Mouse (Mus musculus): ENCODE measurements around the gene Sugp2.

The Sugp2 gene

DNA sequence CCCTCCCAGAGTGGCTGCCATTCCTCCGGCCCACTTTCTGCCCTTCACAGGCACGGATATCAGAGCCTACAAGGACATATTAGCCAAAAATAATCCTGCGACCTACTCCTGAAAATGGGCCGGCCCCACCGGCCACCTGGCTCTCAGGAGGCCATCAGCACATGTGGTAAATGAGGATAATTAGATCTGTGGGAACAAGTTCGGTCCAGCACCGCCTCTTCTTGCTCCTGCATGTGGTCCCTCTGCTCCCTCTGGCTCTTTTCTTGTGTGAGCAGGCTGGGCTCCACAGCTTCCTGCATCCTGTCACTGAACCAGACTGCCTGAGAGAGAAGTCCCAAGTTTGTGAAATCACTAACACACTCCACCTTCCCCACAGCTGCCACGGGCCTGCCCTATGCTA, 45.2 kb downstream of the Sugp2 start:
- in situ Hi-C loops (cut with MboI, MseI): no loop called here

DNA sequence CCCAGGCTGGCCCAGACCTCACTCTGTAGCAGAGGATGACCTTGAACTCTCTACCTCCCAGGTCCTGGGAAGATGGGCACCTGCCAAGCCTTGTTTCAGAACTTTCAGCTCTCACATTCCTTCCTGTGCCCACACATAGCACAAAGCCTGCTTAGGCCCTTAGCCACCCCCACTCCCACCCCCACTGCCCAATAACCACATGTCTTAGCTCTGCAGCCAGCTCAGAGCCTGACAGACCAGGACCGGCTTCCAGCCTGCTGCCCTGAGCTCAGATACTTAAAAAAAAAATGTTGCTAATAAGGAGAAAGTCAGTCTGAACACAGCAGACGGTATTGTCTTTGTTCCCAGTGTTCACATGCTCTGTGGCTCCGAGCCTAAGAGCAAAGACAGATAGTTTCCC, 47.0 kb downstream of the Sugp2 start:
- in situ Hi-C loops (cut with MboI, MseI): no loop called here

DNA sequence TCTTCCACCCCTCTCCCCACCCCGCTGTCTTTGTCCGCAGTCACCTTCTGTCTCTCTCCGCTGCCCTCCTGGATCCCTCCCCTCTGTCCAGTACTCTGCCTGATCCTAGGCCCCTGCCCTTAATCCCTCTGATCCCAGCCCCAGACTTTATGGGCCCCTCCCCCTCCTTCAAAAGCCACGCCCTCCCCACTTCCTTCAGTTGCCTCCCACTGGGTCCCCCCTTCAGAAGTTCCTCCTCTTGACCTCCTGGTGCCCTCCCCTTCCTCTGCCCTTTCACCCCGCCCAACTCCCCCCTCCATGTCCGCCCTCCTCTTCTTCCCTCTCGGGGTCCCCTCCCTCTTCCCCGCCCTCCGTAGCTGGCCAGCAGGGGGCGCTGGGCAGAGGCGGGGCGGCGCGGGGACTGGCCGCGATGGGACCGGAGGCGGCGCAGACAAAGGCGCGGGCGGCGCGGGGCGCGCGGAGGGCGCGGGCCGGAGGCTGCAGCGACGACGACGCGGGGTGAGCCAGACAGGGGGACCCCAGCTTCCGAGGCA, 48.6 kb downstream of the Sugp2 start, which contains the start of gene Homer3:
Homer3 (plus strand) TSS at position 225 of the 533 bp plus-strand sequence.
- in situ Hi-C loops (cut with MboI, MseI): no loop called here

DNA sequence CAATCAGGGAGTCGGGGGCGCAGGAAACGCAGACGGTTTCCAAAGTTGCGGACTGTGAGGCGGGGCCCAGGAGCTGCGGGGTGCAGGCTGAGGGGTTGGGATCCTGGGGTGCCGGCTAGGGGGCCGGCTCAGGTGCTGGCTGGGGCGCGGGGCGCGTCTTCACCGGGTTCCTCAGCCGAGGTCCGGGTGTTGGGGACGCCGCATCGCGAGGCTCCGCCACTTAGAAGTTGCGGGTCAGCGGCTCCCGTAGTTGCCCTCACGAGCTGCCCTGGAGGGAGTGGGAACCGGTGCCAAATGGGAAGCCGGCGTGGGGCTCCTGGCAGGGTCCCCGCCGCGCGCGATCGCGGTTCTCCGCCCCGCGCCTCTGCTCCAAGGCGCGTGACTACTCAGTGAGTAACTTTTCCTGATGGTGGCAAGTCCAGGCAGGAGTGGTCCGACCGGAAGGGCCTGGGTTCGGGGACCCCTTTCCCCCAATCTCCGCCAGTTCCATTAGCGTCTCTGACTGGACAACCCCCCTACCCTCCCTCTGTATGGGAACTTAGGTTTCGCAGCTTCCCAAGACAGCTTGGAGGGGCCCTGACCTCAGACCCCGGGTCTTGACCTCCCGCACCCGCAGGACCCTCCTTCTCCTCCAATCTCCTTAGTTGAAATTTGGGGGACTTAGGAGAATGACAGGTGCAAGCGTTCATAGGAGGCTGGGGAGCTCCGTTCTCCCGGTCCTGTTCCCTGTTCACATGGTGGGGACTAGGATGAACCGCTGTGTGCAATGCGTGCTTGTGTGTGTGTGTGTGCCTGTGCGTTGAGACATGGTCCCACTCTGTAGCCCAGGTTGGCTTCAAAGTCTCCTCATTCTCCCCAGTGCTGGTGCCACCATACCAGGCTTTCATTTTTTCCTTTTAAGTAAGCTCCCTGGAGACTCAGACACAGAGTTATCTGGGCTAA, 49.4 kb downstream of the Sugp2 start:
- in situ Hi-C loops (cut with MboI, MseI): no loop called here

DNA sequence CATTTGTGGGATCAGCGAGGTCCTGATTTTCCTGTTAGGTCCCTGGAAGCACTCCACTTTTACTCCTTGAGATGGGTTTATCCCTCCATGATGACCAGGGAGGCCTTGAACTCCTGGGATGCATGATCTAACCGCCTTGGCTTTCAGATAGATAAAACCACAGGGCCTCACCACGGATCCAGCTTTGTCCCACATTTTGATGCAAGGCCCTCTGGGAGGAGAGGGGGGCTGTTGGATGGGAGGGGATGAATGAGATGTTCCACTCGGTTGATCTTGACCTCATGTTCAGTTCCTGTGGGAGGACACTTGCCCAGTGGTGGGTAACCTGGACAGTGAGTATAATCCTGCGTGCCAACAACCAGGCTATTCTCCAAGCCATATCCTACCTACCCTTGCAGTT, 50.4 kb downstream of the Sugp2 start:
- in situ Hi-C loops (cut with MboI, MseI): no loop called here

DNA sequence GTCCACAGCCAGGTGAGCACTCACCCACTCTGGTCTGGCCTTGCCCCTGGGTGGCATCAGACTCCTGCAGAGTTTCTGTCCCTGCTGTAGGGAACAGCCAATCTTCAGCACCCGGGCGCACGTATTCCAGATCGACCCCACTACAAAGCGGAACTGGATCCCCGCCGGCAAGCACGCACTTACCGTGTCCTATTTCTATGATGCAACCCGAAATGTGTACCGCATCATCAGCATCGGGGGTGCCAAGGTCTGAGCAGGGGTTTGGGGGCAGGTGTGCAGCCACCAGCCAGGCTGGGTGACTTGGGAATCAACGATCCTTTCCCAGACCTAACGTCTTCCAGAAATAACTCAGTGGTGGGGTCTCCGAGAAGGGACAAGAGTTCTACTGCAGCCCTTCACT, 51.3 kb downstream of the Sugp2 start:
- in situ Hi-C loops (cut with MboI, MseI): no loop called here

DNA sequence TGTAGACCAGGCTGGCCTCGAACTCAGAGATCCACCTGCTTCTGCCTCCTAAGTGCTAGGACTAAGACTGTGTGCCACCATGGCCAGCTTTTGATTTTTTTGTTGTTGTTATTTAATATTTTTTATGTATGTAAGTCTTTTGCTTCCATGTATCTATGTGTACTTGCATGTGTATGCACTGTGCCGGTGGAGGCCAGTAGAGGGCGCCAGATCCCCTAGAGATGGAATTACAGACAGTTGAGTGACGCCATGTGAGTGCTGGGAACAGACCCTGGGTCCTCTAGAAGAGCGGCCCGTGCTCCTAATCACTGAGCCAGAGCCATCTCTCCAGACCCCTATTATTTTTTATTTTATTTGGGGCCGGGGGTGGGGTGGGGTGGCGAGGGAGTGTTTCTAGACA, 52.7 kb downstream of the Sugp2 start:
- in situ Hi-C loops (cut with MboI, MseI): no loop called here

DNA sequence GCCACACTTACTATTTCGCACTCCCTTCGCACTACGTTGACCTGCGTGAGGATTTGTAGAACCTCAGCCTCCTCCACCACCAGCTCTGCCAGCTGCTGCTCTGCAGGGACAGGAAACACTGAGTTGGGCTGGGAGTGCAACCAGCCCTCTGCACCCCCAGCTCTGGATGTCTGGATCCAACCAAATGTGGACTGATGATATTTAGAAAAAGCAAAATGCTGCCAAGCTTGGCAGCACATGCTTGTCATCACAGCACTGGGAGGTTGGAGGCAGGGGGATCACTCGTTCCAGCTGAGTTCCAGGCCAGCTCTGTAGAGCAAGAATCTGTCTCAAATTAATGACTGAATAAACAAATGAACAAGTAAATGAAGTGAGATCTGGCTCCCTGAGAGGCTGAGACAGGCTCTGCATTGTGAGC, 60.0 kb downstream of the Sugp2 start:
- in situ Hi-C loops (cut with MboI, MseI): no loop called here

DNA sequence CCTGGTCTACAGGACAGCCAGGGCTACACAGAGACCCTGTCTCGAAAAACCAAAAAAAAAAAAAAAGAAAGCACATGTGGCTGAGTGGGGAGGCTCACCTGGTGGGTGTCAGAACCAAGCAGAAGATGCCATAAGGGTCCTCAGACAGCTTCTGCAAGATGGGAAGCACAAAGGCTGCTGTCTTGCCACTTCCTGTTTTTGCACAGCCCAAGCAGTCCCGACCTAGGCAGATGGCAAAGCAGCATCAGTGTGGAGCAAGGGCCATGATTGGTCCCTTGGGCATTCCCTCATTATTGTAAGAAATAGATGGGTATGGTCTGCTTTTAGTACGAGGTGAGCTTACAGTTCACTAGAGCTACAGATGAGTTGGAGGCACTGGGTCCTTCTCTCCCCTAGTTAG, 66.9 kb downstream of the Sugp2 start:
- in situ Hi-C loops (cut with MboI, MseI): no loop called here

DNA sequence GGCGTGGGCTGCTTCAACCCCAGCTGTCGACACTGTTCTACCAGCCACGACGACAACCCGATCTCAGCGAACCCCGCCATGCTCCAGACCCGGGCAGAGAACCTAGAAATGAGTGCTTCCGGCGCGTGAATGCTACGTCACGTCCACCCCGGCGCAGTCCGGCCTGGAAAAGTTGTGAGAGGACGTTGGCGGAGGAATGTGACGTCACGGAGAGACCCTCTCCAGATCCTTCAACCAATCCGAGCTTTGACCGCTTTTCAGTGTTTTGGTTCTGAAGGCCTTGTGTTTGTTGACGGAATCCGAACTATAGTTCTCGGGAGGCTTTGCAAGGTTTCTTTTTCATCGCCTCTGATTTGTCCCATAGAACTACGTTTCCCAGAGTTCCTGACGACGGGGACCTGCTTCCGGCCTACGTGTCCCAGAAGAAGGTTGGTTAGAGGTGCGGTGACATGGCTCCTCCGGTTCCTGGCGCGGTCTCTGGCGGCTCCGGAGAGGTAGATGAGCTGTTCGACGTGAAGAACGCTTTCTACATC, 68.4 kb downstream of the Sugp2 start, which contains the start of the genes Ddx49 and Cope:
Ddx49 (minus strand) TSS at position 132 of the 533 bp plus-strand sequence.
Cope (plus strand) TSS at position 161 of the 533 bp plus-strand sequence.
- in situ Hi-C loops (cut with MboI, MseI): no loop called here

DNA sequence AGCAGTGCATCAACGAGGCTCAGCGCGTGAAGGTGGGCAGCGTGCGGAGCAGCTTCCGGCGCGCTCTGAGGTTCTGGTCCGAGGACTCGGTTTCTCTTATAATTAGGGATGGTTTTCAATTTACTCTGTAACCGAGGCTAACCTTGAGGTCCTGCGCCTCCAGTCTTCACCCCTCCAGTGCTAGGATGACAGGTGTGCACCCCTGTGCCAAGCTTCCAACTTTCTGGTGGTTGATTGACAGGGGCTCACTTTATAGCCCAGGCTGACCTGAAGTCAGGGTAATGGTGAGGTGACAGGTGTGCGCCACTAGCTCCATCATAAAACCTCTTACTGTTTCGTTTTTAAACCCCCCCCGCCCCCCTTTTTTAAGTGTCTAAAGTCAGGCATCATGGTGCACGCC, 68.9 kb downstream of the Sugp2 start:
- in situ Hi-C loops (cut with MboI, MseI): no loop called here

DNA sequence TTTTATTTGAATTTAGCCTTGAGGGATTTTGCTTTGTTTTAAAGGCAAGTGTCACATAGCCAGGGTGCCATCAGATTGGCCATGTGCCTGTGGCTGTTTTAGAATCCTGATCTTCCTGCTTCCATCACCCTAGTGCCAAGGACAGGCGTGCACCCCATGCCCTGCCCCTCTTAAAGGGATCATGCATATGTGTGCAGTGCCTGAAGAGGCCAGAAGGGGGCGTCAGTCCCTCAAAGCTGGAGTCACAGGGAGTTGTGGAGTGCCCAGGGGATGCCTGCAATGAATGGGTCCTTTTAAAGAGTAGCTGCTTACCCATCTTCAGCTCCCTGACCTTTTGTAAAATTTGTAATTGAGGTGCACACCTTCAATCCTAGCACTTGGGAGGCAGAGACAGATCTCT, 75.3 kb downstream of the Sugp2 start:
- in situ Hi-C loops (cut with MboI, MseI): no loop called here

DNA sequence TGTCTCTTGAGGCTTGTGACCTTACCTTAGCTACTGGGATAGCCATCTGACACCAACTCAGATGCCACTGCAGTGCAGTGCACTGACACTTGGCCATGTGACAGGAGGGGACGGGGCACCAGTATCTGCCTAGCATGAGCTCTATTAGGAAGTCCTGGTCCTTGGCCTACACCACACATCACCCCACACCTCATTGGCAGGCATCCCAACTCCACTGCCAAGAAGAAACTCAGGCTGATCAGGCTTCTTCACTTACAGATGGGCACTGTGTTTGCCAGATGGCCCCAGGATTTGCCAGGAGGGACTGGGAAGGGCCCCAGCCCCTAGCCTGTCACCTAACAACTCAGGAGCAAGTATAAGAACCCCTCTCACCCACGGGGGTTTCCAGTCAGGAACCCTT, 79.4 kb downstream of the Sugp2 start:
- in situ Hi-C loops (cut with MboI, MseI): no loop called here

DNA sequence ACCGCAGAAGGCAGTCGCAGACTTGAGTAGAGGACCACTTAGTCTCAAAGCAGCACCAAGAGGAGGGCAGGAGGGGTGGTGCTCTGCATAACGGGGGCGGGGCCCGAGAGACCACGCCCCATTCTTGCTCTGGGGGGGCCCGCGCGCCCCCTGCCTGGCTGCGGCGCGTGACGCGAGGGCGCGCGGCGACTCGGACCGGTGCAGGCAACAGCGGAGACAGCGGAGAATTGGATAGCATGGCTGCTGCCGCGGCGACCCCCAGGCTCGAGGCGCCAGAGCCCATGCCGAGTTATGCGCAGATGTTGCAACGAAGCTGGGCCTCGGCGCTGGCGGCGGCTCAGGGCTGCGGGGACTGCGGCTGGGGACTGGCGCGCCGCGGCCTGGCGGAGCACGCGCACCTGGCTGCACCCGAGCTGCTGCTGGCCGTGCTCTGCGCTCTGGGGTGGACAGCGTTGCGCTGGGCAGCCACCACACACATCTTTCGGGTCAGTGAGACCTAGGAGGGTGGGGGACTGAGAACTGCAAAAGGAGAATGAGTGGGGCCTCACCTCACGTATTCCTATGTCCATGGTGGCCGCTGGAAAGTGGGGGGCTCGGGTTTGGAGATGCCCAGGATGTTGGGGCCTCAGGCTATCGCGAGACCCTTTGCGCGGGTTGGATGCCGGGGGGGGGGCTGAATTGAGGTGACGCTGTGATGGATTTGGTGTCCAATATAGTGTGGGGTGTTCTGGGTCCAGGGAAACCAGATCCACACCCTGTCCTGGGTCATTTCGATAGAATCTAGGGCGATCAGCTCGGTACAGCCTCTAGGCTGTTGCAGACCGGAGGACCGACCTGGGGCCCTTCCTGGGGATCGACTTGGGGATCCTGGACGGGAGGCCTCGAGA, 81.8 kb downstream of the Sugp2 start, which contains the start of gene Cers1:
Cers1 (plus strand) TSS at position 152 of the 887 bp plus-strand sequence.
- in situ Hi-C loops (cut with MboI, MseI): no loop called here

DNA sequence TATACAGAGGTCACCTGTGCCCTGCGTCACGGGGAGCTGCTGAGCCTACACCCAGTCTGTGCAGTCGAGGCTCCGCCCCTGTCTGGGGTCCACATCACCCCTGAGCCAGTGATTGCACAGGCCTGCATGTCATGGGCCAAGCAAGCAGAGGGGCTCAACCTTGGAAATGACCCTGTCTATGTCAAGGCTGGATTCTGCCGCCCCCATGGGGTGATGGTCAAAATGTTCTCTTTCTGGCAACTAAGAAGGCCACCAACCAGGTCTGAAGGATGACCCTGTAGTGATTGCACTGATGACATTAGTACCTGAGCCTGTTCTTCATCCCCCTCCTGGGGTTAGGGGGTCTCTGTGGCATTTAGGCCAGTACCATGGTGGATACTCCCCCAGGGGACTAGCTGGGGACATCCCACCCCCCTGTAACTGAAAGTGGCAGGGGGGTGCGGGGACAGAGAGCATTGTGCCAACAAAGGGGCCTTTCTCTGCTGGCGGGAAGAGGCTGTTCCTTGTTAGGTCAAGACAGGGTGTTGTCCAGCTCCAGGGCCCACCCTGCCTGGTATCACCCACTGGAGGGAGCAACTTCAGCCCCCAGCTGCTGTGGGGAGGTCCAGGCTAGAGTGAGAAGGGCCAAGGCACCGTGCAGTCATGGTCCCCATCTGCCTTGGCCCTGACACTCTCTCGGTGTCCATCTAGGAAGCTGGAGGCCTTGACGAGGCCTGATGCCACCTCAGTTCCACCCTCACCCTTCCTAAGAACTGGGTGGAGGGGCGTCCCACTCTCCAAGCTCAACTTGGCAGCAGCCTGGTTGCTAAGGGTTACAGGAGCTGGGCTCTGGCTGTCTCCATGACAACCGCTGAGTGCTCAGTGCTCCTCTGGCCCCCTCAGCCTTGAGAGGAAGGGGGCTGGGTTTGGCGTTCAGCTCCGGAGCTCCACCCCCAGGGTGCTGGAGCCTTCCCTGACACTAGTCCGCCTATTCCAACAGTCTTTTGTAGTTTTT, 82.8 kb downstream of the Sugp2 start:
- in situ Hi-C loops (cut with MboI, MseI): no loop called here

DNA sequence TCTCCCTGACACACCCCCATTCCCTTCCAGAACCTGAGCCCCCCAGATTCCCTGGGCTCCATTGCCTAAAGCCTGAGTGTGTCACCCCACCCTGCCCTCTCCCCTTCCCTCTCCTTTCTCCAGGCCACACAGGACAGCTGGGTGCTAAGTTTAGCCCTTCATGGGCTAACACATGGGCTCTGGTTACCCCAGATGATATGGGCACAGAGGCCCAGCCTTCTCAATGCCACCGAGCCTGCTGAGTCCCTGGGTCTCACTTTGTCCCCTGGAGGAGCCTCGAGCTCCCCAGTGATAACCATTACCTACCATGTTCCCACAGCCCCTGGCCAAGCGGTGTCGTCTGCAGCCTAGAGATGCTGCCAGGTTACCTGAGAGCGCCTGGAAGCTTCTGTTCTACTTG, 83.8 kb downstream of the Sugp2 start:
- in situ Hi-C loops (cut with MboI, MseI): no loop called here

DNA sequence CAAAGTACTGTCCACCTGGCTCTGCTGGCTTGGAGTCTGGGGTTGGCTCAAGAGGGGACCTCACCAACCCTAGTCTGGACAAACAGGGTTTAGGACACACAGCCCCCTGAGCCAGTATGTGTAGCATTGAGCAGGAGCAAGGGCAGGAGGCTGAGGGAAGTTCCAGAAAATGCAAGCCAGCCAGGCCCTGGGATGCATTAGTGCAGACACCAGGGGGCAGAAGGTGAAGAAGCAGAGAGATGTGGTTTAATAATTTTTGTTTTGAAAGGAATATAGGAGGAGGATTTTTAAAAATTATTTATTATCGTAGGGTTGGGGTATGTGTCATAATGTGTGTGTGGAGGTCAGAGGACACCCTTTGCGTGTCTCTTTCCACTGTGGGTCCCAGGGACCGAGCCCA, 89.7 kb downstream of the Sugp2 start:
- in situ Hi-C loops (cut with MboI, MseI): no loop called here

DNA sequence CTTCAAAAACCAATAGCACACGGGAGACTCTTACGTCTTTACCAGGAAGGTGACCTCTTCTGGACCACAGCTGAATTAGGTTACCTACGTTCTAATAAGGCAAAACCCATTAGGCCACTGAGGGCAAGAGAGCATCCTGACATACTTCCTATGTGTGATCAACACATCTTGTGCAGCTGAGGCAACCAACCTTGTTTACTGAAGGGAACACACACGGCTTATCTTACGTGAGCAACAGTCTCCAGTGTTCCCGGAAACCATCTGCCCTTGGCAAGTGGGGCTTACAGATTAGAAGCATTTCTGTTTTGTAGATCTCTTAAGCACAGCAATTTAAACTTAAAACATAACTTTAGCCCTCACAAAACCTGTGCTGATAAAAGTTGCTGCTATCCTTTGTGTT, 93.5 kb downstream of the Sugp2 start:
- in situ Hi-C loops (cut with MboI, MseI): no loop called here

DNA sequence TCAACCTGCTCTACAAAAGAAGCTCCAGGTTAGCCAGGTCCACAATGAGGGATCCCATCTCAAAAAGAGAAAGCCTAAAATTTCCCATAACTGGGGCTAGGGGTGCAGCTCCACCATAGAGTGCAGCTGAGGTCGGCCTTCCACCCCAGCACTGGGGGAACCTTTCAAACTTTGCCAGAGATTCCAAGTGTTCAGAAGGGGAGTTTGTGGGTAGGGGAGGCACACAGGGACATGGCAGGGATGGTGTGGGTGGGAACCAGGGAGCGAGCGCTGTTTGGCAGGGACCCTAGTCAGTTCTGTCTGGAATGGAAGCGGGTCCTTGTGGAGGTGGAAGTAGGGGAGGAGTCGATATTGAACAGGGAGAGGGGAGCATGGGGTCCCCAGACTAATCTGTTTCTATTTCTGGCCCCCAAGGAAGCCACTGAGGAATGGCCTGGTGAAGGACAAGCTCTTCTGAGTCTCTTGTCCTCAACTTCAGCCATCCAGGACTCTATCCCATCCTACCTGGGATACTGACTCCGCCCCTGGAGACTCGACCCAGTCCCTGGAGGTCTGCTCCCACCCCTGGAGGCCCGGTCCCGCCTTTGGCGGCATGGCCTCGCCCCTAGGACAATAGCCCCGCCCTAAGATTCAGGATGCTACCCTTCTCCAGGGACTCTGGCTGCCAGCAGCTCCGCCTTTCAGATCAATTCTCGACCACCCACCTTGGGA, 95.3 kb downstream of the Sugp2 start, which contains the start of gene Gdf1:
Gdf1 (plus strand) TSS at position 694 of the 711 bp plus-strand sequence.
- in situ Hi-C loops (cut with MboI, MseI): no loop called here
